Mouse (Mus musculus): Measurements from ENCODE around the gene Kcnrg. TPM values are rescaled to one million over a fixed set of nuclear protein-coding genes. Genes with fewer than 3 reads are reported as not detected.
A peak's percentile ranks its signal among the peaks of the same experiment; 100 is the strongest.

Gene Kcnrg
- polyA plus RNA-seq, 1 experiment from 2014 or later, result 0.81 TPM

DNA sequence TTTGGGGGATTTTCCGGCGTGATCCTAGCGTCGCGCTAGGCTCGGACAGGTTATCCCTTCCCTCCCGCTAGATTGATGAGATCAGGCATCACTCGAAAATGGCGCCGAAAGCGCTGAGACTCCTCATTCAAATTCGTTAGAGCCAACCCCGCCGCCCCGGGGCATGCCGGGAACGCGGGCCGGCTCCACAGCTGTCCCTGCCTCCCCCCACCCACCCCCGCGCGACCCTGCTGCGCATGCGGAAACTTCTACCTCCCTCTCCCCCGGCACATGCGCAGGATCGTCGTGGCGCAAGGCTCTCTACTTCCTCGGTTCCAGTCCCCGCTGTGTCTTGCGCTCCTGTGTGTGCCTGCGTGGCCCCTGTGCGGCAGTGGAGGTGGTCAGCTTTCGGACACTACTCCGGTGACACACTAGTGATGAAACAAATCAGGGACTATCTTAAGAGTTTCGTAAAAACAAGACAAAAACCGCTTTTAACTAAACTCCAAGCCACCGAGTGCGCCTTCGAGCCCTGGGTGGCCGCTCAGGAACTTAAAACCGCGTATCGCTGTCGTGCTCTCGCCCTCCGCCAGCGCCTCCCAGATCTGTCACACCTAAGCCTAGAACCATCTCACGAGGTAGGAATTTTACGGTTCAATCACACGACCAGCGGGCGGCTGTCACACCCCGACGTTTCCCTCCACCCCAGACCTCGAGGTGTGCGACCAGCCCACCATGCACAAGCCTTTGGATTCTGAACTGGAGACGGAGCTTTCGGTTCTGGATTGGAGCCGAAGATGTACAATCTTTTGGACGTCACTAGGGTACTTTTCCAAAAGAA, 41.6 kb downstream of the Kcnrg start:
- Histone ChIP-seq H3K9ac (ENCODE audit: low read length) (peak overlapping the region; percentile 89), H3K4me2 (ENCODE audit: low read depth, low read length) (peak overlapping the region; percentile 74), H3K4me1 (ENCODE audit: control insufficient read depth, insufficient read depth, low read length) (0 out of 2 replicates have a peak, but pooled peaks cover 6% of the 10 kb centered on the region), H3K9me3 (replicated peaks; ENCODE audit: control insufficient read depth, low read length) (no peaks in the 10 kb centered on the region), H3K36me3 (ENCODE audit: control insufficient read depth, insufficient read depth, low read length) (no peaks in the 10 kb centered on the region), H3K27ac (ENCODE audit: low read length) (peak overlapping the region; percentile 95), H3K27me3 (ENCODE audit: control insufficient read depth, insufficient read depth, low read length) (no peaks in the 10 kb centered on the region), H3K4me3 (replicated peaks; ENCODE audit: low read length) (peak overlapping the region; percentile 76)
- peak; percentile 96 for ATAC-seq (ENCODE audit: insufficient read depth, low FRiP score)
- WGBS, result 2% methylated on average over 62 of the region's 62 CpGs

DNA sequence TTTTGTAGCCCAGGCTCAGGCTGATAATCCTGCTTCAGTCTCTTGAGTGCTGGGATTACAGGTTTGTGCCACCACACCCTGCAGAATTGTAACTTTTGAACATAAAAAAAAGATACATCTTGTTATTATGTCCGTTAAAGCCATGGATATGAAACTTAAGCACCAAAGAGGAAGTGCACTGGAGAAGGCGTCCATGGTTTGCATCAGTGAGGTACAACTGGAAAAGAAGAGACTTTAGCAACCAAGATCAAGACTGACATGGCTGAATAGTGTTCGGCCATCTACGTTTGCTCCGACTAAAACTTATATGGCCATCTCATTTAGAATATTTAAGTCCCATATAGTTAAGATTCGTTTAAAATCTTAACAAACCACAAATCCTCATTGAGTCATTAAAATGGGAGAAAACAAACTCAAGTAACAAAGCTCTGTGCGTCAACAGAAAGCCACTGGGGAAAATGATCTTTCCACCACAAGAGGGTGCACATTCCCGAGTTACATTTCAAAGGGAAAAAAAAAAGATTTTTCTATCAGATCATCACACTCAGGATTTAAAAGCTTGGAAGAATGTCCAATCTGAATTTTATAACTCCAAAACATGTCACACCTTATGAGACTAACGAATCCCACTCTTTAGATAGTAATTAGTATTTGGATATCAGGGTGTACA, 43.2 kb downstream of the Kcnrg start:
- H3K9ac ChIP-seq (ENCODE audit: low read length), result no peak overlapping the region
- 0 out of 2 replicates have a peak, but pooled peaks cover 6% of the 10 kb centered on the region for H3K4me1 ChIP-seq (ENCODE audit: control insufficient read depth, insufficient read depth, low read length)
- ATAC-seq (ENCODE audit: insufficient read depth, low FRiP score), result no peak
- WGBS, result 35% methylated on average over 9 of the region's 9 CpGs
- no peak overlapping the region for H3K4me2 ChIP-seq (ENCODE audit: low read depth, low read length)
- H3K27ac ChIP-seq (ENCODE audit: low read length), result no peak overlapping the region
- no peak overlapping the region for H3K4me3 ChIP-seq (replicated peaks; ENCODE audit: low read length)
- no peaks in the 10 kb centered on the region for H3K9me3 ChIP-seq (replicated peaks; ENCODE audit: control insufficient read depth, low read length)
- H3K27me3 ChIP-seq (ENCODE audit: control insufficient read depth, insufficient read depth, low read length), result no peaks in the 10 kb centered on the region
- H3K36me3 ChIP-seq (ENCODE audit: control insufficient read depth, insufficient read depth, low read length), result no peaks in the 10 kb centered on the region

DNA sequence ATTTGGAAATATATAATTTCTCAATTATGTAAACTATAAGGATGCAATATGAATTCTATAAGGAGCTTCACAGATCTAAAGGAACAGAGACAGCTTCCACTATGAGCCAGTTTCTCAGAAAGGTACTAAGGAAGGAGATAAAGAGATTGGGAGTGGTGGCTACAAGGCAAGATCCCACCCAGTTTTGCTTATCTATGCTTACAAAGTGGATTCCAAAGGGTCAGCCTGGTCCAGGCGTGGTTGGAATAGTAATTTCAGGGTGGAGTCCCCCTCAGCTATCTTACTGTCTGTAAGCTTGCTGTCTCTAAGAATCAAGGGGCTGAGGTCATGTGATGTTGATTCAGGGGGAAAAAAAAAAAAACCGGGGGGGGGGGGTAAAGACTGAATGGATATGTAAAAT, 49.2 kb downstream of the Kcnrg start:
- Histone ChIP-seq H3K27ac (ENCODE audit: low read length) (no peak overlapping the region), H3K9ac (ENCODE audit: low read length) (no peak overlapping the region), H3K4me2 (ENCODE audit: low read depth, low read length) (no peak overlapping the region), H3K27me3 (ENCODE audit: control insufficient read depth, insufficient read depth, low read length) (no peaks in the 10 kb centered on the region), H3K4me3 (replicated peaks; ENCODE audit: low read length) (no peak overlapping the region), H3K4me1 (ENCODE audit: control insufficient read depth, insufficient read depth, low read length) (no peaks in the 10 kb centered on the region), H3K36me3 (ENCODE audit: control insufficient read depth, insufficient read depth, low read length) (no peaks in the 10 kb centered on the region), H3K9me3 (replicated peaks; ENCODE audit: control insufficient read depth, low read length) (no peaks in the 10 kb centered on the region)
- peak; percentile 71 for ATAC-seq (ENCODE audit: insufficient read depth, low FRiP score)
- WGBS, result 40% methylated on average over 2 of the region's 2 CpGs

DNA sequence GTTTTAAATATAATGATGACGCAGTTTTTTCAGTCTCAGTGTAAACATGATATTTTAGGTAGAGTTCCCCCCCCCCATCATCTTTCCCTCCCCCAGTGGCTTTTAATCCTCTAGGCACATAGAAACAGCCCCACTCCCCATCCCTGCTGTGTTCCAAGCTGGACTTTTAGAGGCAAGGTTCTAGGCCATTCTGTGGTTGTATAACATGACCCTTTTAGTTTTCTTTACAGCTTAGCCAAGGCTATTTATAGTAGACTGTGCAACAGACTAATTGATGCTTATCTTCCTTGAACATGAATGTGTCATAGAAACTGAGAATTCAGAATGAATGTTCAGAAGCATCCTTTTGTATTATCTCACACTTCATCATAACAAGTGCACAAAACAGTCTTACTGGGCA, 54.2 kb downstream of the Kcnrg start:
- H3K36me3 ChIP-seq (ENCODE audit: control insufficient read depth, insufficient read depth, low read length), result no peaks in the 10 kb centered on the region
- no peak overlapping the region for H3K9ac ChIP-seq (ENCODE audit: low read length)
- no peak overlapping the region for H3K4me3 ChIP-seq (replicated peaks; ENCODE audit: low read length)
- H3K9me3 ChIP-seq (replicated peaks; ENCODE audit: control insufficient read depth, low read length), result no peaks in the 10 kb centered on the region
- no peaks in the 10 kb centered on the region for H3K4me1 ChIP-seq (ENCODE audit: control insufficient read depth, insufficient read depth, low read length)
- H3K4me2 ChIP-seq (ENCODE audit: low read depth, low read length), result no peak overlapping the region
- 83% methylated on average over 1 of the region's 1 CpGs for WGBS
- H3K27me3 ChIP-seq (ENCODE audit: control insufficient read depth, insufficient read depth, low read length), result no peaks in the 10 kb centered on the region
- H3K27ac ChIP-seq (ENCODE audit: low read length), result no peak overlapping the region
- no peak for ATAC-seq (ENCODE audit: insufficient read depth, low FRiP score)

DNA sequence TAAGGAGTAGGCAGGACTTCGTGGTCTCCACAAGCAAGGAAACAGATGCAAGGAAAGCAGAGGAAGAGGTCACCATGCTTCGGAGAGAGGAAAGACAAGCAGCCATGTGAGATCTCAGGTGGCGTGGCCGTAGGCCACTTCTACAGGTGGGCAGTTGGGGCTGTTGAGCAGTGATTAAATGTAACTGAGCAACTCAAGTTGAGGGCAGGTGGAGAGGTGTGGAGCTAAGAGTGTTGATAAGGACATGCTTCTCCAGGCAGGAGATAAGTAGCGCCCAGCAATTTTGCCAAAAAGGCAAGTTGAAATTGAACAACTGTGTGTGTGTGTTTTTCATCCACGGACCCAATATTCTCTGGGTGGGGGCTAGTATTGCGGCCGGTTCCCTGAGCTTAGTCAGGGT, 55.0 kb downstream of the Kcnrg start:
- Histone ChIP-seq H3K9me3 (replicated peaks; ENCODE audit: control insufficient read depth, low read length) (no peaks in the 10 kb centered on the region), H3K4me2 (ENCODE audit: low read depth, low read length) (no peak overlapping the region), H3K4me1 (ENCODE audit: control insufficient read depth, insufficient read depth, low read length) (no peaks in the 10 kb centered on the region), H3K9ac (ENCODE audit: low read length) (no peak overlapping the region), H3K27ac (ENCODE audit: low read length) (no peak overlapping the region), H3K27me3 (ENCODE audit: control insufficient read depth, insufficient read depth, low read length) (no peaks in the 10 kb centered on the region), H3K4me3 (replicated peaks; ENCODE audit: low read length) (no peak overlapping the region), H3K36me3 (ENCODE audit: control insufficient read depth, insufficient read depth, low read length) (no peaks in the 10 kb centered on the region)
- WGBS, result 81% methylated on average over 8 of the region's 8 CpGs
- ATAC-seq (ENCODE audit: insufficient read depth, low FRiP score), result no peak

MicroRNAs encoded within 50 kb of the gene (microRNA counts, 519-probe panel; counts per million panel counts)
- microRNA mmu-miR-15a (3,951 counts per million, percentile 91 among the panel's probes with 10 or more counts), microRNA mmu-miR-16 (4,817 counts per million, percentile 99 among the panel's probes with 10 or more counts)

Small RNAs within 50 kb of the gene (microRNA-seq; reads per million reads assigned to microRNA genes)
- gene Mir15a (2,549 reads per million, percentile 86 among the genes with 10 or more reads in this experiment), gene Mir16-1 (1,211 reads per million, percentile 78 among the genes with 10 or more reads in this experiment)

Other genes with a start within 250 kb of the Kcnrg start
- gene Ebpl, start 247.0 kb upstream of the Kcnrg start, polyA plus RNA-seq (2015; fragmentation: Nextera tagmentation; extraction: Ambion mirVana), result 7.4 and 8.8 TPM in 2 replicates
- 44.9 and 45.9 TPM in 2 replicates for gene Kpna3, start 167.6 kb upstream of the Kcnrg start, polyA plus RNA-seq (2015; fragmentation: Nextera tagmentation; extraction: Ambion mirVana)
- 21.5 and 22.6 TPM in 2 replicates for gene Spryd7, start 50.6 kb upstream of the Kcnrg start, polyA plus RNA-seq (2015; fragmentation: Nextera tagmentation; extraction: Ambion mirVana)
- 22.6 and 26.3 TPM in 2 replicates for gene Trim13, start 9.2 kb upstream of the Kcnrg start, polyA plus RNA-seq (2015; fragmentation: Nextera tagmentation; extraction: Ambion mirVana)

All from stomach, embryonic 16.5 days (tissue).